Mouse (Mus musculus) megakaryocyte-erythroid progenitor cell, adult 5-6 weeks (primary cell): ENCODE measurements around the gene Il1rl1. TPM values are rescaled to one million over a fixed set of nuclear protein-coding genes. Genes with fewer than 3 reads are reported as not detected.

Source experiments
- ATAC-seq: replicated peaks from 2 replicates; pipeline ENCODE4 v1.8.0; 2016; ENCODE audit warnings: mild to moderate bottlenecking, inconsistent platforms; ENCODE audit not compliant: severe bottlenecking, poor library complexity, low FRiP score, low TSS enrichment
- total RNA-seq, 2 experiments: library from RNA; stranded (forward) in 1 of 2; stranded (reverse) in 1 of 2; fragments of 200-1000, 215-1000 nt in 1 of 2; fragments of >200 nt in 1 of 2; fragmentation: Nextera tagmentation in 1 of 2; gene quantifications; 2 replicates each; pipeline ENCODE4 v1.2.3; 2014 to 2017

The Il1rl1 gene
- 45.0 and 48.7 TPM in 2 replicates for total RNA-seq (2014; fragmentation: Nextera tagmentation)
- total RNA-seq (2017): 92.0 and 97.4 TPM in 2 replicates

- ATAC-seq: peak; percentile 90
Observed at GRCm38 (mm10) chr1:40428910-40429675, at the start of gene Il1rl1. Gene Il1rl1, plus strand, starts transcription at chr1:40429570.

DNA sequence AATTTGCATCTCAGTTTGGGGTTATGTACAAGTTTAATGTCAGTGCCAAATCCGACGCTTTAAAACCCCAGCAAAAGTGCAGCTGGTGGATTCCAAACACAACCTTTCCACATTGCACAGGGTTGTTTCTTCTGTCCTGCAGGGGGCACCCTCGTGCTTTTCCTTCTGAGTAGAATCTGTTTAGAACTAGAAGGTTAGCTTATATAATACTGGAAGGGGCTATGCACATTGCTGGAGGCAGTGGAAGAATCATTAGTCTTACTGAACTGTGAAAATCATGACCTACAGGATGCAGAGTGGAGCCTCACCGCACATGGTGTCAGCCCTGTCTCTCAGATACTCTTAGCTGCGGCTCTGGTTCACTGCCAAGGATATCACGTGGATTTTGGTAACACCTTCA is 49.3 kb upstream of the Il1rl1 start:
- peak; percentile 77 for ATAC-seq

DNA sequence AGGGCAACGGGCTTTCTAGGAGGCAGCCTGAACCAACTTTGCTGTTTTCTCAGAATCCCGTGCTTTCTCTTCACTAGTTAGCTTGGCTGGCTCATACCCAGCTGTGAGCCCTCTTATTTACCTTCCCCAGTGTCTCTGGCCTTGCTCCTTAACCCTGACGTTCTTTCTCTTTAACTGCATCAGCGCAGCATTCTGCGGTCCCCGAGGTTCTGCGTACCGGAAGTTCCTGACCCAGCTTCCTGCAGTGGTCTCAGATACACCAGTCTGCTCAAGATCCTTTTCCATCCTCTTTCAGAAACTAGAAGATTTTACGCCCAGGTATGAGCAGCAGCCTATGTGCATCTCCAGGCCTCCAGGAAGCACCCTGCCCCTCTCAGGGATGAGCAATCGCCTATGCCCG is 48.4 kb upstream of the Il1rl1 start:
- ATAC-seq: no peak

DNA sequence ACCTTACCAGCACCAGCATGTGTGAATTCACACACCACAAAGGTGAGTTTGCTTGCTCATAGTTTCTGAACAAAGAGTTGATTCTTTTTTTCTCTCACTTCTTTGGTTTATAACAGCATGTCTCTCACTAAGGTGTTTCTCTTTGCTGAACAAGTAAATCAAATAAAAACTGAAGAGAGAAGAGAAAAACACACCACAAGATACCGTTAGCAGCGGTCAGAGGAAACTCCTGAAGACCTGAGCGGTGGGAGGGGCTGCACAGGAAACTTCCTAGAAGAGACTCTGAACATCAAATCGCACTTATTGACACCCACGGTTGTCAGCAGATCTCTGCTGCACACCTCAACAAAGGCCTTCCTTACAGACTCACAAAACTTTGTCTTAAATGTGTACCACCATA is 46.5 kb upstream of the Il1rl1 start:
- no peak for ATAC-seq

DNA sequence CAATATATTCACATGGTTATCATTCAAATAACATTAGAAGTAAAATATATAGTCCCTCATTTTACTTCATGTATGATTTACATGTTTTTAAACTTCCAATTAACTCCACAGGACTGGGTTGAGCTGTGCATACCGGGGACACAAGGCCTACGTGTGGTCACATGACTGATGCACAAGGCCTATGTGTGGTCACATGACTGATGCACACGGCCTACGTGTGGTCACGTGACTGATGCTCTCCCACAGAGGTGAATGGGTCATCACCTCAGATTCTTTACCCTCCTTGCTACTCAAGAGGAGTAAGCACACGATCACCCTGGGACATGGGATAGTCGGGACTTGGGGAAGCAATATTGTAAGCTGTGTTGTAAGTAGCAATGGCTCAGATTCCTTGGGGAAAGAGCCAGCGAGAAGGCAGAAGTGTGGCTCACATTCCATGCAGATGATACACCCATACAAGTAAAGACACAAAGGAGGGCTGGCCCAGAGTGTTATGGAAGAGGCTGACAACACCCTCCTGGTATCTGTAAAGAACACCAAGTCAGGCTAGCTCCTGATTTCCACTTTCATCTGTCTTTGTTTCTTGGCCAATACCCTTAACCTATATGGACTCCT is 44.3 kb upstream of the Il1rl1 start:
- no peak for ATAC-seq

GRCm38 (mm10) chr1:40391374-40391773 is 38.0 kb upstream of the Il1rl1 start:
- ATAC-seq: no peak

DNA sequence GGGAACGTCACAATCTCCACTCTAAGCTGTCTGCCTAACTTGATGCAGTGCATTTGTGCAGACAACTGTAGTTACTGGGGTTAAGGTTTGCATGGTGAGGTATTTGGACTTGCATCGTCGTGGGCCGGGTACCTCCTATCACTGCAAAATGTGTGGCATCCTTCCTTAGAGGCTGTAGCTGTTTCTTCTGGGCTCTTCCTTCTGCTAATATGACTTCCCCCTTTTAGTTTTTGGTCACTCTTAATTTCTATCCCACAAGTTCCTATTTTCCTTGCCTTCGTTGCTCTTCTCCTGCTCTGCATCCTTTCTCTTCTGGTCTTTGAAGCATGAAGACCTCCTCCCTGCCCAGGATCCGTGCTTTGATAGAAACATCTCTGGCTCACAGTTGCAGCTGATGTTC is 36.8 kb upstream of the Il1rl1 start:
- no peak for ATAC-seq

GRCm38 (mm10) chr1:40393214-40393613 is 36.2 kb upstream of the Il1rl1 start:
- no peak for ATAC-seq

DNA sequence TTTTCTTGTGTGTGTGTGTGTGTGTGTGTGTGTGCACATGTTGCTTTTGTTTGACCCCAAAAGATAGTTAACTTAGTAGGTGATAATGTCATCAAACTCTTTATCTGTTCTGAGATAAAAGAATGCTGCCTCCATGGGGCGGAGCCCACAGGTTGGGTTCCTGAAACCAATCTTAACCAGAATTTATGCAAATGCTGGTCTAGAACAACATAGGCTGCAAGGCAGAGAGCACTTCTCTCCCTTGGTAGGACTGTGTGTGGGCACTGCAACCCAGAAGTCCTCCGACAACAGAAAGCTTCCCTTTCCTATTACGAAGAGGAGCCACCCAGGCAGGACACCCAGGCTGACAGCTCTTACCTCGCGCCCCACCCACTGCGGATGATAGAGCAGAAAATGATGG is 29.7 kb upstream of the Il1rl1 start:
- ATAC-seq: no peak

DNA sequence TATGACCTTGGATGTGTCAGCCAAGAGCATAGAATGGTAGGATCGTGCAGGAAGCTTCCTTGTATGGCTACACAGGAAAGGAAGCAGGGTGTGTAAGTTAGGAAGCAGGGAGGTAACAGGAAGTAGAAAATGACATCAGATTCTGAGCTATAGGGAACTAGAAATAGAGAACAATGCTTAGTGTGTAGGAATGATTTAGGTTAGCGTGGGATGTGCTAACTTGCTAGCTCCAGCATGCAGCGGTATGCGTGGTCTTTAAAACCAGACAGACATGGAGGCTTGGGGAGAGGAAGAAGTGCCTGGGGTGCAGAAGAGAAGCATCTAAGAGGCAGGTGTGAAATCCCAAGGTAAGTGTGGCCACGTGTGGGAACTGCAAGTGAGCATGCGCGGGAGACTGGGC is 24.7 kb upstream of the Il1rl1 start:
- ATAC-seq: no peak

DNA sequence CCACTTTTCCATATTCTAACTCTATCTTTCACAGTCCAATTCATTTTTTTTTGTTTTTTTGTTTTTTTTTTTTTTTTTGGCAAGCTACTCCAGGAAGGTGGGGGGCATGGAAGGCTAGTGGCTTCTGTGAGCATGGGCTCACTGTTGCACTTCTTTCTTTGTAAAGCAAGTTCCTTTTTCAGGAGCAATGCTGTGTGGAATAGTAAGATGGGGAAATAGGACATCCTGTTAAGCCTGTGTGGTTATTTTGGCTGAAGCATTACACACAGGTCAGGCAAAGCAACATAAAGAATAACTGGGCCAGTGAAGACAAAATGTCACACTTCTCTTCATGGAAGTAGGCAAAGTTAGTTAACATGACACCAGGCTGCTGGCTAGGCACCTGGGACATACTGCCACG is 19.5 kb upstream of the Il1rl1 start:
- no peak for ATAC-seq

DNA sequence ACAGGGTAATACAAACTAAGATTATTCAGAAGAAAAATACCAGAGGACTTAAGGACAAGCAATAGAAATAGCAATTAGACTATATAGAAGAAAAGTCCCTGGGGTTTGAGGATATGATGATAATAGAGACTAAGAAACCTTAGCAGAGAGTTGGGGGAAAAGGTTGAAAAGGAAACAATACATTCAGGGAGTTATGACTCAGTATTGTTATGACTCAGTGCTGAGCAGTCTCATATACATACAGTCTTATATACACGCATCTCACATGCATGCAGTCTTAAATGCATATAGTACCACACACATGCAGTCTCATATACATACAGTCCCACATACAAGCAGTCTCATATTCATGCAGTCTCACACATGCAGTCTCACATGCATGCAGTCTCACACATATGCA is 16.3 kb upstream of the Il1rl1 start:
- no peak for ATAC-seq

DNA sequence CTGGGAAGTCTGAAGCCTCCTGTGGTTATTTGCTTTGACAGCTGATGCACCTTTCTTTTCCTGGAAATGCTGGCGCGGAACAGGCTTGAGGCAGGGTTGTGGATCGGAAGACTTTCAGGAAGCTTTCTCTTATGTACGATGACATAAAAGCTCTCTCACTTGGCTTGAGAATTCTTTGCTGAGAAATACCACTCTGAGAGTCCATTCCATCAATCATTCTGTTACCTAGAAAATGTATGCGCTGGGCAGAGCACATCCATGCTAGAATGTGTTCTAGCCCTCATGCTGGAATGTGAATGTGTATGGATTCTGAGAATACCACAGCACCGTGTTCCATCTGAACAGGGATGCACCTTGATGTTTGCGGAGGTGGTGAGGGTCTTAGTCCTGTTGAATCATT is 15.1 kb upstream of the Il1rl1 start:
- no peak for ATAC-seq

DNA sequence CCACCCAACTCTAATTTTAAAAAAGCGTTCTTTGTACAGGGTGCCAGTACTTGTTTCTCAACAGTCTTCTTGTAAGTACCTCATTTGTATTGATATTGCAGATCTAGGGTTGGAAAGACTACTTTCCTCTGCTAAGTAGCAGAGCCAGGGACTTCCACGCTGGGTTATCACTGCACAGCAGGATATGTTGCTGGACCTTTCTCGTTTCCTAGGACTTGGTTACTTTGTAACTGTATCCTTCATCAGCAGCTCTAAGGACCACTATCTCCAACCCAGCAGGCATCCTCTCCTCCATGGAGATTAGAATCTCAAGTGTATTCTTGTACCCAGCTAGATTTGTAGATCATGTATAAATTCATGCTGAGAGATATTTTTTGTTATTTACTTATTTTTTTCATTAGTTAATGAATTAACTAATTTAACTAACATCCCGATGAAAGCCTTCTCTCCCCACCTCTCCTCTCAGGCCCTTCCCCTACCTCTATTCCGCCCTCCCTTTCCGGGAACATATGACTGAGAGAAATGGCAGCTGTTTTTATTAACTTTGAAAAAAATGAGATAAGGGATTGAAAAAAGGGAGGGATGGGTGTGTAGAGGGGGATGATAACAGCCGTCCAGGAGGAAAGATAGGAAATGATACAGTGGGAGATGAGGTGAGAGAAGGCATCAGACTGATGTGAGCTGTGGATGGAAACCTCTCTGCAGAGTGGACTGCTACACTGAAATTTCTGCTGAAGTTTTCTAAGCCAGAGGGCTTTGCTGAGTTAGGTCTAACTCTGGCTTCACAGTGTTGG is 14.3 kb upstream of the Il1rl1 start:
- ATAC-seq: peak; percentile 71

- no peak for ATAC-seq
Observed at GRCm38 (mm10) chr1:40417034-40417433, 12.3 kb upstream of the Il1rl1 start.

DNA sequence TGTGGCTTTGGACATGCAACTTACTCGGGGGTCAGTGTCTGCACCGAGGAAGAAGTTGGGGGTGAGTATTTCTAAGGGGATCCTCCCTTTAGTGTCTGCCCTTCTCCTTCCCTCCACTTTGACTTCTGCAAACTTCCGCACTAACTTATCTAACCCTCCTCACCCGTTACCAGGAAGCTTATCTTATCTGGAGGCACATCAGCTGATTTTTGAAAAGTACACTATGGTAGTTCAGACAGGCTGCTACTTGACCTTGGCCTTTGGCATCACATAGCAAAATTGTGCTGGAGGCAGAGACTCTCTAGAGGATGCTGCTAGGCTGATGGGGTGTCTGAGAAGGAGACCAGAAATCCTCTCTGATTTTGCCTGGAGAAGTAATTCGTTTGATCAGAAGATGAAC is 10.9 kb upstream of the Il1rl1 start:
- no peak for ATAC-seq

DNA sequence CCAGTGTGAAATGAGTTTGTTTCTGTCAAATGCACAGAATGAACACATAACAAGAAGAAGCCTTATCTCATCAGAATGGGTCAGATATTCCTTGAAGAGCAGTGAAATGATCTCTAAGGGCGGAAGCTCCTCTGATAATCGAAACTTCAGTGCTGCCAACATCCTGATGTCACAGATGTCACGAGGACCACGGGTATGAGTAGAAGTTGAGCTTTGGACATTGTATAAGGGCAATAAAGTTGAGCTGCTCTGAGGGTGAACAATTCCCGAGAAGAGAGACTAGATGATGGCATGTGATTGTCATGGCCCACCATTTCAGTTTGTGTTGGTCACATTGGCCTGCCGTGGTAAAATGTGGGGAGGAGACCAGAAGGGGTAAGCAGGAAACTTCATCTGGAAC is 5.5 kb upstream of the Il1rl1 start:
- no peak for ATAC-seq

DNA sequence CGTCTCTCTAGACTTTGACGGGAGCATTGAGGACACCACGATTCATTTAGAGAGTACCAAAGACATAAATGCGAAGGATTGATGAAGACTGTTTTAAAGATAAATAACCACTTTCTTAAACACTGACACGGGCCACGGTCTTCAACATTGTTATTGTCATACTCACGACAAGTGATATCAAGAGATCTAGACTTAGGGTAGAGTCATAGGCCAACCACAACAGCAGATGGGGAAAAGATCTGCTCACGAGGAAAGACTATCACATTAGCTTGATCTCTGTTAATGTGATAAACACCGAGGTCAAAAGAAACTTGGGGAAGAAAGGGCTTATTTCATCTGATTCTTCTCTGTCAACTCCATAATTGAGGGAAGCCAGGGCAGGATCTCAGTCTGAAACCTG is 2.1 kb upstream of the Il1rl1 start:
- ATAC-seq: no peak

- no peak for ATAC-seq
Observed at GRCm38 (mm10) chr1:40427901-40428300, 1.5 kb upstream of the Il1rl1 start.

DNA sequence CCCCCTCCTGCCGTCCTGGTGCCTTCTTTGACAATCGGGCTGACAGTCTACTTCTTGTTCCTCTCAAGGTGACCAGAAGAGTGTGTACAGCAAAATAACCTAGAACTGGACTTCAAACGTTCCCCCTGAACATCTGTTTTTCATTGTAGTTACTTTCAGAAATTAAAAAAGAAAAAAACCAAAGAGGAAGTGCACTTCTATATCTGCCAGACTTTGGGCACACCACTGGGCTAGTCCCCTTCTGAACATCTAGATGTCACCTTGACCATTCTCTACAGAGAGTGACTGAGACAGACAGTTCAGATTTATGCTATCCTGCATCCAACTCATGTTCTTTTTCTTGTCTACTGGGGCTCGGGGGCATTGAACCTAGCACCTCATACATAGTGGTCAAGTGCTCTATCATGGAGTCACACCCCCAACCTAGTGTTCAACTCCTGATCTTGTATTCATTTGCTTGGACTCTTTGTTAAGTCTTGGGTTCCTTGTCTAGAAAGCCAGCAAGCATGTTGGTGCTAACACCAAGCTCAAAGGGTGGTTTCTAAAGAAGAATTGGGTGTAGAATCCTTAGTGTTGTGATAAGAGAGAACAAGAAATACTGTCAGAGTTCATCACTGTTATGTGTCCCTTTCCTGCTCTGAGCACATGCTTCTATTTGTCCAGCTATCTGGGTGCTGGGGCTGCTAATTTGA is 919 bp downstream of the Il1rl1 start:
- no peak for ATAC-seq
